Mouse (Mus musculus) brain, adult 2 months (tissue): ENCODE data around the gene Prtg.
A peak's percentile ranks its signal among the peaks of the same experiment; 100 is the strongest.

Experiments
- DNase-seq: peaks from one replicate; pipeline ENCODE4 v3.0.0; 2011; ENCODE audit warnings: low read depth, low spot score

Gene Prtg

DNA sequence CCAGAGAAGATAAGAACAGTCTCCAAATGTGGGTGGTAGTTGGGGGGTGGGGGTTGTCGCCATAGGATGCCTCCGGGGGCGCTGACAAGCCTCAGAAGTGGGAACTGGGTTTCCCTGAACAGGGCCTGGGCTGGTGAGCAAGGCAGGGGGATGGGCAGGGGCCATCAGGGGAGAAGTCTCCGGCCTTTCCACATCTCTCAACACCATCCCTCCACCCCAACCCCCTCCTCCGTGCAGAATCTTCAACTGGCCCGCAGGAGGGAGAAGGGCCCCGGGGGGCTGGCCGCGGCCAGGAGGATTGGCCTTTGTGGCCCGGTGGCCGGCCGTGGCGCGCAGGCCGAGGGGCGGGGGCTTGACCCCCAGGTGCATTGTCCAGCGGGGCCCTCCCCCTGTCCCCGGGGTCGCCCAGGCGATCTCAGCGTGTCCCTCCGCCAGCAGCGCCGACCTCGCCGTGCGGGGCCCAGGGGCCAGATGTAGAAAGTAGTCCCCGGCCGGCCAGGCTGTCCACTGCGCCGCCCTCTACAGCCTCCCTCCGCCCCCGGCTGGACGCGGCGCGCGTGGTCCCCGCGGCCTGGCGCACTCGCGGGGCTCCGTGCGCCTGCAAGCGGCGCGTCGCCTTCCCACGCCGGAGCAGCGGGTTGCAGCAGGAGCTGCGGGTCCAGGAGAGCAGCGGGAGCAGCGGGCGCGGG, at the start of gene Prtg:
Prtg (plus strand) TSS at position 144 of the 689 bp plus-strand sequence.
- DNase-seq, result peak; percentile 56

DNA sequence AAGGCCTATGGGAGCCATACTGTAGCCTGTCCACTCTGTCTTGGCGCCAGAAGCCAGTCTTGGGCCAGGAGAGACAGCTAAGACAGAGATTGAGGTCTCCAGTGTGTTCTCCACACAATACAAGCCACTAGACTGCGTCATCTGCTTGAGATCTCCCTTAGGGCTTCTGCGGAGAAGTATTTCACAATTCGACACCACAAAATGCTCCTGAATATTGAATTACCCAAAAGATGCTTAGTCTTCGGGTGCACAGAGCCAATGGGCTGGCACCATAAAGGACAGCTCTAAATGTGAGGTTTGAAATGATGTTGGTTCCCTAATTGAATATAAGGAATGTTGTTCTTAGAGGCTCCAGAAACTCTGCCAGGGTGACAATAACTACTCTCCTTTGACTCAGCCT, 49.5 kb upstream of the Prtg start:
- no peak for DNase-seq

DNA sequence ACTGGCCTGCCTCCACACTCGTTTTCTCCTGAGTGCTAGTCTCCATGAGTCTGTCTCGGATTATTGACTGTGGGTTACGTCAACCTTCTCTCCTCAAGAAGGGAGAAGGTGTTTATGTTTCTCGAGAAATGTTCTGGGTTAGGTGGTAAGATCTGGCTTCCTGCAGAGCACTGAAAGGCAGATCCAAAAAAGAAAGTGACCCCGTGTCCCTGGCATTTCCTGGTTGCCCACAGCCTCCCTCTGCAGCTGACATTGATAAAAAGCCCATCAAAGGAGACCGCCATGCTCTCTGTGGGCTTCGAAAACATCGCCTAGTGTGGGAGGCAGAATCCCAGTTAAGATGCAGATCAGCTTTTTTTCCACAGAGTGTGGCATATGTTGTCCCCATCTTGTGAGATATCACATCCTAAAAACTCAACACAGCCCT, 48.0 kb upstream of the Prtg start:
- peak; percentile 79 for DNase-seq

DNA sequence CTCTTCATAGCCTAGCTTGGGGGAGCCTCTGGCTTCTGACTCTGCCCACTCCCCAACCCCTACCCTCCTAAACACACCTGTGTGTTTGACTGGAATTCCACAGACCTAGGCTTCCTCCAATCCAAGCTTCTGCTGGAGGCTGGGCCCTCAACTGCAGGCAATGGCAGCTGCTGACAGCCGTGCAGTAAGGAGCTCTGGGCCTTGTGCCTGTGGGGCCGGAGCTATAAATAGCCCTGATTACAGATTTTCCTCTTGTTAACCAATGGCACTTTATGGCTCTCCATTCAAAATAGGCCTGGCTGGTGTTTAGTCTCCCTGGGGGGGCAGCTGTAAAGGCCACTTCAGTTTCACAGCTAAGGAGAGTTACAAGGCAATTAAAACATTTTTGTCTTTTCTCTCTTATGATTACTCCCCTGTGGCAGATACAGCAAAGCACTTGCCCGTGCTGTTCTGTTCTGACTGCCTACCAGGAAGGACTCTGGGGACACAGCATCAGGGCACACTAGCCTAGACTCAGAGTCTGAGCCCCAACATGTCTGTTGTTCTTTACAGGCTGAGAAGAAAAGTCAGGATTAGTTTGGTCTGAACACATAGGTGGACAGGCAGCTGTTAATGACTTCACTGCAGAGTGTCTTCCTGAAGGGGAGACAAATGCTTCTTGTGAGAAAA, 43.5 kb upstream of the Prtg start:
- peak; percentile 66 for DNase-seq

DNA sequence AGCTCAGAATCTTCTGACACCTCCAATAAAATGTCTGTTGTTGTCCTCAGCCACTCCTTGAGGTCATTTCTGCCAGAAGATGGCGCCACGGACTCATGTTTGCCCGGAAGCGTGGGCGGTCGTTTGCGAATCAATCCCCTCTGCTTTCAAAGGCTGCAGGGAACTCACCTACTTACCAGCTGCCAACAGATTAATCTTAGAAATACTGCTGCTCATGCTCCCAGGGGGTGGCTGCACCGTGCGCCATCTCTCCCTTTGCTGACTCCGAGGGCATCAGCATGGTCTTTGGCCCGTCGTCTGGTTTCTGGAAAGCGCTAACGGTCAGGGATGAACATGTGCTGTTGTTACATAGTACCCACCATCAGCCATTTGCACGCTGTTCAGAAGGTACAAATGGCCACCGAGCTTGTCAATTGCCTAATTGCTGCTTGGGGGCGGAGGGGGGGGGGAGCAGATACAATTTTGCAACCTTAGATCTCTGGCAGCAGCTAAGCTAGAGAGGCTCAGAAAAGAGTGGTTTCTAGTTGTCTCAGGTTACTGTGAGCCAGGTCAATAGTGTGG, 39.8 kb upstream of the Prtg start:
- peak; percentile 93 for DNase-seq

DNA sequence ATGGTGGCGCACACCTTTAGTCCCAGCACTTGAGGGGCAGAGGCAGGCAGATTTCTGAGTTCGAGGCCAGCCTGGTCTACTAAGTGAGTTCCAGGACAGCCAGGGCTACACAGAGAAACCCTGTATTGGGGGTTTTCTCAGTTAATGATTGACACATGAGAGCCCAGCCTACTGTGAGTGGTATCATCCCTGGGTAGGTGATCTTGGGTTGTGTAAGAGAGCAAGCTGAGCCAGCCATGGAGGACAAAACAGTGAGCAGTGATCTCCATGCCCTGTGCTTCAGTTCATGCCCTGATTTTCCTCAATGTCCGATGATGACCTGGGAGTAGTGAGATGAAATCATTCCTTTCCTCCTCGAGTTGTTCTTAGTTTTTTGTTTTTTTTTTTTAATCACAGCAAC, 31.7 kb upstream of the Prtg start:
- DNase-seq, result no peak

DNA sequence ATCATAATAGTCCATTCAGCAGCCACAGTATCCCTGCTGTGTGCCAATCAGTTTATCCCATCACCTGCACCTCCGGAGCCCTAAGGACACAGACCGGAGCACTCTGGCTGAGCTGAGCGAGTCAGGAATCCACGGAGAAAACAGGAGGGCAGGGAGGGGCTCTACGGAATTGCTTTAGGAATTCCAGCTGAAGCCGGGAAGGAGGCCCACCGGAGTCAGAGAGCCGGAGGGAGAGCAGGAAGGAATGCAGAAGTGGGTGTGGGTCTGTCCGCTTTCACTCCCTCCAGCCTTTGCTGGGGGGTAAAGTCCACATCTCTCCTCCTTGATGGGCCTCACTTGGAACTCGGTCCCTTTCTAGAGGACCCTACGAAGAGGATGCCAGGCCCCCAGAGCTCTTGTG, 27.7 kb upstream of the Prtg start:
- DNase-seq, result no peak

DNA sequence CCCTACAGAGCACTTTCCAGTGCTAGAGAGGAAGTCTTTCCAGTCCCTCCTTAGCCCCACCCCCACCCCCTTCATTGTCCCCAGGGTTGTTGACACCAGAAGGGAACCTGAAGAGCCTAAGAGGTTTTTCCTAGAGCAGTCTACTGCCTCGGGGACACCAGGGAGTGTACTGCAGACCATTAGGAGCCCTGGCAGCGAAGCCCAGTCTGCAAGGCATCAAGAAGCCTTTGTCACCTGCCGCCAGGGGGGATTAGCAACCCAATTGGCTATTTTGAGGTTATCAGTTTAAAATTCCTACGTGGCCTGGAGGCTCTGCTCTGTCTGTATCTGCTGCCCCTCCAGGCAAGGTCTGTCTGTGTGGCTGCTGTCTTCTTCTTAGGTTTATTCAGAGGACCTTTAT, 26.9 kb upstream of the Prtg start:
- DNase-seq, result no peak

DNA sequence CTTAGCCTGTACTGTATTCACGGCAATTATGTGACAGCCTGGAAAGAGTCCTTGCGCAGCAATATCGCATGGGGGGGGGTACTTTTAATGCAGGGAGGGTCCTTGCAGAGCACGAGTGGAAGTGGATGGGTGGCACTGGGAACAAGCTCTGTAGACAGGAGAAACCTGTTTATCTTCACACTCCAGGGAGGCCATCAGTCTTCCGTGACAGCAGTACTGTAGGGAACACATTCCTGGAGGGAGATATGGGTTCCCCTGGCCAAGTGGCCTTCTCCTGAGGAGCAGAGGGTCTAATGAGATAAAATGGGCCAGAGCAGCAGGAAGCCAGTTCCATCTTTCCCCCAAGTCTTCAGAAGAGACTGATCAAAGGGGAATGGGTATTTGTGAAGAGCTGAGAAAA, 26.0 kb upstream of the Prtg start:
- no peak for DNase-seq

DNA sequence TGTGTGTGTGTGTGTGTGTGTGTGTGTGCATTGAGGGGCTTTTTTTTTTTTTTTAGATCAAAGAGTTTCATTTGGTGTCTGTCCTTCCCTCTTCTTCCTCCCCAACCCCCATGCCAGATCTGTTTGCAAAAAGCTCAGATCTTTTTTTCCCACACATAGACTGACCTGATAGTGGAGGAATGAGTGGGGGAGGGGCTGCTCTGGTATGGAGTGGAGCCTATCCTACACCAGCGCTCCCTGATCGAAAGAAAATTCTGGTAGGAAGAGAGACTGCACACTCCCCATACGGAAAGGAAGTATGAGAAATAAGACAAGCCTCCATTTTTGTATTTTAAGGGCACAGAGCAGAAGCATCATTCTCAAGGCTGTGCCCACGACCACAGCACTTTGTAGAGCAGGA, 25.2 kb upstream of the Prtg start:
- no peak for DNase-seq

DNA sequence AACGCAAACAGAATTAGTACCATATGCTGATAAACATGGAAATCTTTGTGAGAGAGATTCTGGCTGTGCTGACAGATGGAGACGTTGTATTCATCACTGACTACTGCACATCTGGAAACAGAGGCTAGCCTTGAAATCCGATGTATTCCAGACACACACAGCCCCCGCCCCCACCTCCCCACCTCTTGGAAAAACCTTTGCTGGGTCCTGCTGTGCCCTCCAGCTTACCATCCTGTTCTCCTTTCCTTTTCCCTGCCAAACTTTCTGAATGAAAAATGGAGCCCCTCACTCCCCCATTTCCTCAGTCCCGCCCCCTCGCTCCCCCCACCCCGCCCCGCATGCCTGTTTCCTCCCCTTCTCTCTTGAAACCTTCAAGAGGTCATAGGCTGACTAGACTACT, 24.6 kb upstream of the Prtg start:
- DNase-seq, result no peak

DNA sequence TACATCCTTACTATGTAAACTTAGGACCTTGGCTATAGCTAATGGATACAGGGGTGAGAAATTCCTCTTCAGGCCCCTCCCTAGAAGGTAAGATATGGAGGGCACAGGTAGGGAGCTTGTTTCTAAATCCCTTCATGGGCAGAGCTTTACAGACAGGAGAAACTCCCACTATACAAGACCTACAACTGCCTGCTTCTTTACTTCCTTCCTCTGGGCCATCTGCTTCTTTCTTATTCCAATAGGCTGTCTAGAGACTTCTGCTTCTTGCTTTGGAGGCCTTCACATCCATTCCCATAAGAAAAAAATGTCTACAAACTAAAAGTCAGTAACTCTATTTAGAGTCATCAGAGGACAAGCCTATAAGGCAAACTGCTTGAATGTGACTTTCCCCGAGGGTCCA, 18.9 kb upstream of the Prtg start:
- no peak for DNase-seq

DNA sequence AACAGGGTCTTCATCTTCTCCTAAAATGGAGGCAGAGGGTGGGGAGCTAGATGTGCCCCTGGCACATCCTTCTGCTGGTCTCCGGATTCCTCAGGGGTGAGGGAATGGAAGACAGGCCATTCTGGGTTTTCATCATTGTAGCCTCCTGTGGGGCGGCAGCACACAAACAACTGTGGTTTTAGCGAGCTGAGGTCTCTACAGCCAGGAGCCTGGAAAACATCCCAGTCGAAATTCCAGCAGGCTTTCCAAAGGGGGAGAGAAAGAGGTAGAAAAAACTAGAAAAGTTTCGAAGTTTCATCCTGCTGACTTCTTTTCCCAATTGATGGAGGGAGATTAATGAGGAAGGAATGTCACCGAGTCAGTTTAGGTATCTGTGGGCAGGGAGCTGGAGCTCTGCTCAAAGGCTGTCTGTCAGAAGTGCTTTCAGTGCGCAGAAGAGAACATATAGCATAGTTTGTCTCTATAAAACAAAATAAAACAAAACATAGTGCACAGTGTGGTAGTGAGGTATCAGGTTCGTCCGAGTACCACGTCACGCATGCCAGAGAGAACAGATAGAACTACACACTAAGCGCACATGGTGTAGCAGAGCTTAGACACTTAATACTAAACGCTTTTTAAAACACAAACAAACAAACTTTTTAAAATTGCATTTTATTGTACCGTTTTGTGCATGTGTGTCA, 16.0 kb upstream of the Prtg start:
- DNase-seq, result no peak

DNA sequence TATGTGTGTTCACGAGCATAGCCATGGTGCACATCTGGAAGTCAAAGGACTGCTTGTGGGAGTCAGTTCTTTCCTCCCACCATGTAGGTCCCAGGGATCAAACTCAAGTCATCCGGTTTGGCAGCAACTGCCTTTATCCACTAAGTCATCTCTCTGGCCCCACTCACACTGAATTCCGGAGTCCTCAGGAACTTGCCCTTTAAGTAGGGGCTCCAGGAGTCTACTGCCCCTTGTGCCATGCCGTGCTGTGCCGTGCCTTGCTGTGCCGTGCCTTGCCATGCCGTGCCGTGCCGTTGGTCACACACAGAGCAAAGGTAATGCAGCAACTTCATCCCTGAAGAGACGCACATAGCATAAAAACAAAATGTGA, 15.5 kb upstream of the Prtg start:
- no peak for DNase-seq

DNA sequence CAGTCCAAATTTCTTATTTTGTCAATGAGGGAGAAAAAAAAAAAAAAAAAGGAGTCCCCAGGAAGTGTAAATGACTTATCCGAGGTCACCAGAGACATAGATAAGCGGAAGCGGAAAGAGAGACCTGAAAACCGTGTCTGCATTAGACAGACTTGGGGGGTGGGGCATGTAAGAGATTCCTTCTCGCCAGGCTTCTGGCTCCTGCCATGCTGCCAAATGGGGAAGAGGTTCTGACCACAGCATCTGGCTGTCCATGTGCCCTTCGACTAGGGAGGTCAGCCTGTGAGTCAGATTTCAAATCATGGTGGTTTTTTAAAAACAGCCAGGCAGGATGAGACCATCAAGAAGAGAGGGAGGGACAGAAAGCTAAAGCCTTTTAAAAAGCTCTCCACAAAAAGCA, 15.0 kb upstream of the Prtg start:
- DNase-seq, result no peak

DNA sequence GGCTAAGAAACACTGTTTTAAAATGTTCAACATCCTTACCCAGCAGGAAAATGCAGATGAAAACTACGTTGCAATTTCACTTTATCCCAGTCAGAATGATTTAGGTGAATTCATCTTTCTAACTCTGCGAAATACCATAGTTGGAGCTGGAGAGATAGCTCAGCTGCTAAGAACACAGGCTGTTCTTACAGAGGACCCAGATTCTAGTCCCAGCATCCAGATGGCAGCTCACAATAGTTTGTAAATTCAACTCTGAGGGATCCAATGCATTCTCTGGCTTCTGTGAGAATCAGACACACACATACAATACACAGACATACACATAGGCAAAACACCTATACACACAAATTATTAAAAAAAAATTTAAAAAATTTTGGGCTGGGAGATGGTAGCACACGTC, 11.4 kb upstream of the Prtg start:
- peak; percentile 44 for DNase-seq

DNA sequence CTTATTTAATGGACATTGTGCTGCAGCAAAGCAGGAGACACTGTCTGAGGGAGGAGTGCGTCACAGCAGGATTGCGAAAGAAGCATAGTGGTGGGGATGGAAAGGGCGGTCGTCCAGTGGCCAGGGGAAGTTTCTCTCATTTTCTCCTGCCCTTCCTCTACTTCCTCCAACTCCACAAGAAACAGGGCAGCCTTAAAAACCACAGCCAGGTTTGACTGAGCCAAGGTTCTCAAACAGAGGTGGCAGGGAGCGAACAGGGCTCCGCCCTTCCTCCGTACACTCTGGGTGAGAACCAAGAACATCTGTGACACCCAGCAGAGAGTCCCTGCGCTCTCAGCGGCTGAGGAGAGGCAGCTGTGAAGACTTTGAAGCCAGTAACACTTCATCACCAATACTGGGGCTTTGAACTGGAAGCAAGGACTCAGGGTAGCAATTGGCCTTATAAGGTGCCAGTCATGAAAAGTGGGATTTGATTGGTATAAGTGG, 9.5 kb upstream of the Prtg start:
- no peak for DNase-seq

DNA sequence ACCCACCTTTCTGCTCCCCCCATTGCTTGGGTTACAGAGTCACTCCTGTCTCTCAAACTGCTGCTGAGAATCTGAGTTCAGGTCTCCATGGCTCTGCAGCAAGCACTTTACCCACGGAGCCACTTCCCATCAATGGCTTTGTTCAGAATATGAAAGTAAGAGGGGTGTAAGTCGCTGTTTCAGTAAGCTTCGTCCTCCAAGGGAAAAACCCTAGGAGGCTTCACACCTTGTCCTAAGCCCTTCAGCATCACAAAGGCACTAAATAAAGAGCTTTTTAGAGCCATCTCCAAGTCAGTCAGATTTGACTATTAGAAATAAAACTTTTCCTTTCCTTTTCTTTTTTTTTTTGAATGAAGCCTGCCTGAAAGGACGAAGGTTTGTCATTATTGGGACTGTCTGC, 3.4 kb upstream of the Prtg start:
- no peak for DNase-seq

DNA sequence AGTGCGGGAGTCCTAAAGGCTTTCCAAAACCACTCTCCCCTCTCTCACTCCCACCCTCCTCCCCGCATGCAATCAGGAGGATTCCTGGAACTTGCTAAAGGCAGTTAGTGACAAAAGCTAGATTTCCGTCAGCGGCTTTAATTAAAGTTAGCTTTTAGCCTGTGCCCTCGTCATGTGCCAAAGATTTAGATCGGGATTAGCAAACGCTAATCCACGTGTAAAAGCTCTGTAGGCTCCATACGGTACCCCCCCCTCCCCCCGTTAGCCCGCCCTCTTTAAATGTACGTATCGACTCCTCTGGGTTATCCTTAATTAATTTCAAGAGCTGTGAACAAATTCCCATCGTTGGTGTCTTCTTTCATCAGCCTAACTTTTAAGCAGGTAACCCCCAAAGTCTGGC, 528 bp upstream of the Prtg start:
- DNase-seq, result no peak

DNA sequence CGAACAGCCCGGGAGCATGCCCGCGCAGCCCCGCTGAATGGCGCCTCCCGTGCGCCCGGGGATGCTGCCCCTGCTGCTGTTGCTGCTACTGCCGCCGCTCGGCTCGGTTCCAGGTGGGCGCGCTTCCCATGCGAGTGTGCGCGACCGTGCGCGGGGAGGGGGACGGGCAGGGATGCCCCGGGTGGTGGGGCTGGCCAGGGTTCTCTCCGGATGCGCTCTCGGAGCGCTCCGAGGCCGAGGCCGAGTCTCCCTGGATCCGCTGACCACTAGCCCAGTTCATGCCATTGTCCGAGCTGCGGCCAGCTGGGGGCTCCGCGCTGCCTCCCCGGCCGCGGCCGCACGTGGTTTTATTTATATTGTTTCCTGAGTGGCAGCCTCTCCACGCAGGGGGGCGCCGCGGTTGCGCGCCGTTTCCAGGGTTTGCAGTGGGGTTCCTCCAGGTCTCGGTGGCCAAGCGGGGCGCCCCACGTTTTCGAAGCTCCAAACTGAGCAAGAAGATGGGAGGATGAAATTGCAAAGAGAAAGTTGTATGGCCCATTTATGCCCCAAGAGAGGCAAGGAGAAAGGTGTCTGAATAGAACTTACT, 839 bp downstream of the Prtg start:
- DNase-seq, result peak; percentile 72

DNA sequence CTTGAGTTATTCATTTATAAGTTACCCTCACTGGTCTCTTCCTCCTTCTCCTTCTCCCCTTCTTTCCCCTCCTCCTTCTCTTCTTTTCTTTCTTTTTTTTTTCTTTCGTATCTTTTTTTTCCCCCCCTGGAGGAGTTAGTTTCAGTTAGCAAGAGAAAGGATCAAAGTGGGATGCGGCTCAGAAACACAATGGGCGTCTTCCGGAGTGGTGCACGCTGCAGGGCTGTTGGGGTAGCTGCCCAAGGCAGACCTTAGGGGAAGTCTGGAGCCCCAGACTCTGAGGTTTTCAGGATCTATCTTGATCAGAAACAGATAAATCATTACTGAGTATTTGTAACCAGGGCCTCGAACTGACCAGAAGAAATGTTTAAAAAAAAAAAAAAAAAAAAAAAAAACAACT, 1.5 kb downstream of the Prtg start:
- no peak for DNase-seq

DNA sequence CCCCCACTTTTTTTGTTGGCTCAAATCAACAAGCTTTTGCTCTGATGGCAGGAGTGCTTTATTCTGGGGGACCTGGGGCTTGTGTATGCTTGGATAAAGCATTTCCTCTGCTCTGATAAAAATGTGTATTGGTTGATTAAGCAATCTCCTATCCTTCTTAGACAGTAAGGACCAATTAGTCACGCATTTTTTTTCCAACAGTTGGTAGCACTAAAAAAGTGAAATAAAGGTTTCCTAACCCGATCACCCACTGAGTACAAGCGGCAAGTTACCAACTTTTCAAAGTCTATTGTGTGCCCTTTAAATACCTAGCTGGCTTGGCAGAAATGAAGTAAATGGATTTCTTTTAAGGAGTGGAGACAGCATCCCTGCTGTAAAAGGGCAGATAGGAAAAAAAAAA, 1.9 kb downstream of the Prtg start:
- DNase-seq, result no peak
